Mouse (Mus musculus): ENCODE measurements around the gene Larp7. TPM values are rescaled to one million over a fixed set of nuclear protein-coding genes. Genes with fewer than 3 reads are reported as not detected.

The Larp7 gene
- 1.6 and 2.6 TPM in 2 replicates for polyA plus RNA-seq (2012; rRNA removed)

- H3K36me3 ChIP-seq (ENCODE audit: control insufficient read depth, insufficient read depth, low read length) = no peaks in the 10 kb centered on the region
- DNase-seq = peak; percentile 99
- WGBS = under 1% methylated on average over 73 of the region's 73 CpGs
- no peaks in the 10 kb centered on the region for H3K27me3 ChIP-seq (replicated peaks; ENCODE audit: control insufficient read depth, insufficient read depth, low read length)
- no peaks in the 10 kb centered on the region; the same call in 1 of the 2 replicates for H3K4me1 ChIP-seq (ENCODE audit: control insufficient read depth, insufficient read depth, low read length)
- no peak for TF ChIP-seq POLR2A (IDR thresholded peaks at IDR 0.05; ENCODE audit: low read depth, low read length)
- TF ChIP-seq CTCF (conservative IDR thresholded peaks at IDR 0.05; ENCODE audit: insufficient read depth, insufficient read length, low read depth, low read length) = no peak
- peak within 1 kb of the TSS; percentile 95 for H3K4me3 ChIP-seq (ENCODE audit: insufficient read depth, low read depth, low read length)
- peak within 1 kb of the TSS; percentile 94 for H3K27ac ChIP-seq (ENCODE audit: insufficient read depth, low read depth, low read length)
Measured at GRCm38 (mm10) chr3:127552973-127553719, at the start of gene Larp7, which contains the start of gene Zgrf1. Larp7 (minus strand) TSS chr3:127553349. Zgrf1 (plus strand) TSS chr3:127553489.

- DNase-seq = peak; percentile 63
- H3K27ac ChIP-seq (ENCODE audit: insufficient read depth, low read depth, low read length) = peak overlapping the region; percentile 77; the same call in 1 of the 2 replicates
- no peak overlapping the region for H3K4me3 ChIP-seq (ENCODE audit: insufficient read depth, low read depth, low read length)
- H3K4me1 ChIP-seq (ENCODE audit: control insufficient read depth, insufficient read depth, low read length) = 0 out of 2 replicates have a peak, but pooled peaks cover 4% of the 10 kb centered on the region
- H3K27me3 ChIP-seq (replicated peaks; ENCODE audit: control insufficient read depth, insufficient read depth, low read length) = no peaks in the 10 kb centered on the region
- WGBS = 59% methylated on average over 1 of the region's 1 CpGs
- no peaks in the 10 kb centered on the region for H3K36me3 ChIP-seq (ENCODE audit: control insufficient read depth, insufficient read depth, low read length)
- TF ChIP-seq POLR2A (IDR thresholded peaks at IDR 0.05; ENCODE audit: low read depth, low read length) = no peak
- TF ChIP-seq CTCF (conservative IDR thresholded peaks at IDR 0.05; ENCODE audit: insufficient read depth, insufficient read length, low read depth, low read length) = no peak
Measured at GRCm38 (mm10) chr3:127597136-127597535, 44.0 kb upstream of the Larp7 start.

- Histone ChIP-seq H3K4me3 (ENCODE audit: insufficient read depth, low read depth, low read length) (no peak overlapping the region), H3K4me1 (ENCODE audit: control insufficient read depth, insufficient read depth, low read length) (no peaks in the 10 kb centered on the region), H3K27ac (ENCODE audit: insufficient read depth, low read depth, low read length) (no peak overlapping the region), H3K36me3 (ENCODE audit: control insufficient read depth, insufficient read depth, low read length) (no peaks in the 10 kb centered on the region), H3K27me3 (replicated peaks; ENCODE audit: control insufficient read depth, insufficient read depth, low read length) (no peaks in the 10 kb centered on the region)
- 56% methylated on average over 4 of the region's 4 CpGs for WGBS
- TF ChIP-seq CTCF (conservative IDR thresholded peaks at IDR 0.05; ENCODE audit: insufficient read depth, insufficient read length, low read depth, low read length) (peak; percentile 45), POLR2A (IDR thresholded peaks at IDR 0.05; ENCODE audit: low read depth, low read length) (no peak)
- DNase-seq = peak; percentile 73
Measured at GRCm38 (mm10) chr3:127572557-127572956, 19.4 kb upstream of the Larp7 start.

GRCm38 (mm10) chr3:127565129-127565528 is 12.0 kb upstream of the Larp7 start:
- WGBS = 73% methylated on average over 3 of the region's 3 CpGs
- TF ChIP-seq POLR2A (IDR thresholded peaks at IDR 0.05; ENCODE audit: low read depth, low read length) = no peak
- no peak for TF ChIP-seq CTCF (conservative IDR thresholded peaks at IDR 0.05; ENCODE audit: insufficient read depth, insufficient read length, low read depth, low read length)
- H3K36me3 ChIP-seq (ENCODE audit: control insufficient read depth, insufficient read depth, low read length) = no peaks in the 10 kb centered on the region
- H3K4me3 ChIP-seq (ENCODE audit: insufficient read depth, low read depth, low read length) = no peak overlapping the region
- H3K27me3 ChIP-seq (replicated peaks; ENCODE audit: control insufficient read depth, insufficient read depth, low read length) = no peaks in the 10 kb centered on the region; the same call in 1 of the 2 replicates
- no peaks in the 10 kb centered on the region for H3K4me1 ChIP-seq (ENCODE audit: control insufficient read depth, insufficient read depth, low read length)
- H3K27ac ChIP-seq (ENCODE audit: insufficient read depth, low read depth, low read length) = no peak overlapping the region
- no peak for DNase-seq

GRCm38 (mm10) chr3:127562974-127563373 is 9.8 kb upstream of the Larp7 start:
- no peak overlapping the region for H3K4me3 ChIP-seq (ENCODE audit: insufficient read depth, low read depth, low read length)
- TF ChIP-seq POLR2A (IDR thresholded peaks at IDR 0.05; ENCODE audit: low read depth, low read length) (no peak), CTCF (conservative IDR thresholded peaks at IDR 0.05; ENCODE audit: insufficient read depth, insufficient read length, low read depth, low read length) (no peak)
- no peaks in the 10 kb centered on the region for H3K36me3 ChIP-seq (ENCODE audit: control insufficient read depth, insufficient read depth, low read length)
- no peak overlapping the region for H3K27ac ChIP-seq (ENCODE audit: insufficient read depth, low read depth, low read length)
- H3K4me1 ChIP-seq (ENCODE audit: control insufficient read depth, insufficient read depth, low read length) = no peaks in the 10 kb centered on the region
- DNase-seq = no peak
- 92% methylated on average over 4 of the region's 4 CpGs for WGBS
- H3K27me3 ChIP-seq (replicated peaks; ENCODE audit: control insufficient read depth, insufficient read depth, low read length) = no peaks in the 10 kb centered on the region; the same call in 1 of the 2 replicates

GRCm38 (mm10) chr3:127558201-127558600 is 5.1 kb upstream of the Larp7 start:
- no peak for DNase-seq
- H3K27ac ChIP-seq (ENCODE audit: insufficient read depth, low read depth, low read length) = no peak overlapping the region
- no peaks in the 10 kb centered on the region for H3K27me3 ChIP-seq (replicated peaks; ENCODE audit: control insufficient read depth, insufficient read depth, low read length)
- no peak overlapping the region for H3K4me3 ChIP-seq (ENCODE audit: insufficient read depth, low read depth, low read length)
- no peaks in the 10 kb centered on the region; the same call in 1 of the 2 replicates for H3K4me1 ChIP-seq (ENCODE audit: control insufficient read depth, insufficient read depth, low read length)
- TF ChIP-seq POLR2A (IDR thresholded peaks at IDR 0.05; ENCODE audit: low read depth, low read length) (no peak), CTCF (conservative IDR thresholded peaks at IDR 0.05; ENCODE audit: insufficient read depth, insufficient read length, low read depth, low read length) (no peak)
- H3K36me3 ChIP-seq (ENCODE audit: control insufficient read depth, insufficient read depth, low read length) = no peaks in the 10 kb centered on the region

- Histone ChIP-seq H3K36me3 (ENCODE audit: control insufficient read depth, insufficient read depth, low read length) (no peaks in the 10 kb centered on the region), H3K27ac (ENCODE audit: insufficient read depth, low read depth, low read length) (no peak overlapping the region), H3K27me3 (replicated peaks; ENCODE audit: control insufficient read depth, insufficient read depth, low read length) (no peaks in the 10 kb centered on the region), H3K4me3 (ENCODE audit: insufficient read depth, low read depth, low read length) (no peak overlapping the region), H3K4me1 (ENCODE audit: control insufficient read depth, insufficient read depth, low read length) (no peaks in the 10 kb centered on the region; the same call in 1 of the 2 replicates)
- no peak for TF ChIP-seq CTCF (conservative IDR thresholded peaks at IDR 0.05; ENCODE audit: insufficient read depth, insufficient read length, low read depth, low read length)
- no peak for TF ChIP-seq POLR2A (IDR thresholded peaks at IDR 0.05; ENCODE audit: low read depth, low read length)
- WGBS = 31% methylated on average over 5 of the region's 5 CpGs
- no peak for DNase-seq
Measured at GRCm38 (mm10) chr3:127554723-127555122, 1.6 kb upstream of the Larp7 start.
